Mouse (Mus musculus): ENCODE measurements around the gene Nr2c2. TPM values are rescaled to one million over a fixed set of nuclear protein-coding genes. Genes with fewer than 3 reads are reported as not detected.

Gene Nr2c2
- polyA plus RNA-seq, 1 experiment: not detected

GRCm38 (mm10) chr6:92219445-92219844 lies 128.3 kb downstream of the Nr2c2 start:
- H3K27ac ChIP-seq (ENCODE audit: insufficient read depth, low read depth, low read length): no peak overlapping the region
- 51% methylated on average over 3 of the region's 3 CpGs for WGBS
- no peak overlapping the region for H3K4me3 ChIP-seq (ENCODE audit: insufficient read depth, low read depth, low read length)
- no peaks in the 10 kb centered on the region for H3K4me1 ChIP-seq (ENCODE audit: control insufficient read depth, insufficient read depth, low read length)
- TF ChIP-seq POLR2A (IDR thresholded peaks at IDR 0.05; ENCODE audit: insufficient read depth, low read depth, low read length): no peak
- TF ChIP-seq CTCF (IDR thresholded peaks at IDR 0.05; ENCODE audit: insufficient read depth, low read depth, low read length): no peak

GRCm38 (mm10) chr6:92221604-92222003 lies 130.4 kb downstream of the Nr2c2 start:
- TF ChIP-seq CTCF (IDR thresholded peaks at IDR 0.05; ENCODE audit: insufficient read depth, low read depth, low read length) (no peak), POLR2A (IDR thresholded peaks at IDR 0.05; ENCODE audit: insufficient read depth, low read depth, low read length) (no peak)
- H3K27ac ChIP-seq (ENCODE audit: insufficient read depth, low read depth, low read length): no peak overlapping the region
- H3K4me3 ChIP-seq (ENCODE audit: insufficient read depth, low read depth, low read length): no peak overlapping the region
- 79% methylated on average over 6 of the region's 6 CpGs for WGBS
- no peaks in the 10 kb centered on the region for H3K4me1 ChIP-seq (ENCODE audit: control insufficient read depth, insufficient read depth, low read length)

DNA sequence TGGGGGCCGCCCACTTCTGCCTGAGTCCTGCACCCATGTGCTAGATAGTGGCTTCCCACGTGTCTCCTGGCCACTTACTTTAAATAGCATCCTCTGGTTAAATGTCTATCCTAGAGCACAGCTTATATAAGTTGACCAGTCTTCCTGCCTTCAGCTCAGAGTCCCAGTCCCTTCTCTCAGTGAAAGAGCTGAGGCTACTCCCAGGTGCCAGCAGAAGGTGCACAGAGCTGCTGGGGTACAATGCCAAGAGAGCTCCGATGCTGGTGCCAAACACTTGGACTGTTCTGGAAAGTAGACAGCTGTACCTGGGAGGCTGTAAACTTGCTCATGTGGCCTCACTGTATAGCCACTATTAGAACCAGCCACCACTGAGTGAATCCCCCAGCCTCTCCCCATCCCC lies 130.8 kb downstream of the Nr2c2 start:
- Histone ChIP-seq H3K4me3 (ENCODE audit: insufficient read depth, low read depth, low read length) (no peak overlapping the region), H3K4me1 (ENCODE audit: control insufficient read depth, insufficient read depth, low read length) (no peaks in the 10 kb centered on the region), H3K27ac (ENCODE audit: insufficient read depth, low read depth, low read length) (no peak overlapping the region)
- WGBS: 85% methylated on average over 3 of the region's 3 CpGs
- TF ChIP-seq CTCF (IDR thresholded peaks at IDR 0.05; ENCODE audit: insufficient read depth, low read depth, low read length) (no peak), POLR2A (IDR thresholded peaks at IDR 0.05; ENCODE audit: insufficient read depth, low read depth, low read length) (no peak)

Other genes with a start within 250 kb of the Nr2c2 start
- not detected in 2 replicates for gene Ccdc174, start 213.3 kb upstream of the Nr2c2 start, polyA plus RNA-seq (2012; ENCODE audit: insufficient read depth, insufficient read length, low replicate concordance, missing spikeins)
- not detected in 2 replicates for gene 4930590J08Rik, start 188.6 kb upstream of the Nr2c2 start, polyA plus RNA-seq (2012; ENCODE audit: insufficient read depth, insufficient read length, low replicate concordance, missing spikeins)
- not detected in 2 replicates for gene Fgd5, start 112.5 kb upstream of the Nr2c2 start, polyA plus RNA-seq (2012; ENCODE audit: insufficient read depth, insufficient read length, low replicate concordance, missing spikeins)
- not detected in 2 replicates for gene Mrps25, start 92.6 kb downstream of the Nr2c2 start, polyA plus RNA-seq (2012; ENCODE audit: insufficient read depth, insufficient read length, low replicate concordance, missing spikeins)
- not detected in 2 replicates for gene Rbsn, start 123.5 kb downstream of the Nr2c2 start, polyA plus RNA-seq (2012; ENCODE audit: insufficient read depth, insufficient read length, low replicate concordance, missing spikeins)
- not detected in 2 replicates for gene Trh, start 153.3 kb downstream of the Nr2c2 start, polyA plus RNA-seq (2012; ENCODE audit: insufficient read depth, insufficient read length, low replicate concordance, missing spikeins)

All from olfactory bulb, adult 2 months (tissue).